Mouse (Mus musculus): ENCODE measurements around the gene Gm8279. TPM values are rescaled to one million over a fixed set of nuclear protein-coding genes. Genes with fewer than 3 reads are reported as not detected.
"Not testable (repeated sequence)": the region's sequence is repeated elsewhere in the genome, so short reads cannot be mapped to it uniquely, and the experiment has no call there.

Gm8279 gene
- polyA plus RNA-seq (2012; rRNA removed) = not detected in 2 replicates

DNA sequence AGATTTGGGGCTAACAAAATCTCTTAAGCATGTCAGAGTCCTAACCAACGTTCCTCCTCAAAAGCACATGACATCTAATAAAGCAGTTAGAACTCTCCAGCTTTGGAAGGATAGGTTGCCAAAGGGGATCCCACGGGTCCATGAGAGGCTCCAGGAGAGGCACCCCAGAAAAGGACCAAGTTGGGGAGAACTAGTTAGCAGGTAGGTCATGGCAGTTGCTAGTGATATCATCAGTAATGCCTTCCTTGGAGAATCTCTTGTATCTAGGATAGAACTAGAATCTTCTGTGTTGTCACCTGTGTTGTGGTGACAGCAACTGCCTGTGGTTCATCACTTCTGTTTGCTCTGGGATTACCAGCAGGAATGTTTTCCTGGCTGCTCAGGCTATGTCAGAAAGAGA, at the start of gene Gm8279:
Gene Gm8279 (plus strand): TSS at position 301 of the 400 bp plus-strand sequence.
- not testable (repeated sequence) for DNase-seq; H3K4me3 ChIP-seq (replicated peaks; ENCODE audit: extremely low read depth, low read depth, low read length); H3K4me1 ChIP-seq (ENCODE audit: control insufficient read depth, insufficient read depth, low read length)
- 63% methylated on average over 2 of the region's 2 CpGs for WGBS

DNA sequence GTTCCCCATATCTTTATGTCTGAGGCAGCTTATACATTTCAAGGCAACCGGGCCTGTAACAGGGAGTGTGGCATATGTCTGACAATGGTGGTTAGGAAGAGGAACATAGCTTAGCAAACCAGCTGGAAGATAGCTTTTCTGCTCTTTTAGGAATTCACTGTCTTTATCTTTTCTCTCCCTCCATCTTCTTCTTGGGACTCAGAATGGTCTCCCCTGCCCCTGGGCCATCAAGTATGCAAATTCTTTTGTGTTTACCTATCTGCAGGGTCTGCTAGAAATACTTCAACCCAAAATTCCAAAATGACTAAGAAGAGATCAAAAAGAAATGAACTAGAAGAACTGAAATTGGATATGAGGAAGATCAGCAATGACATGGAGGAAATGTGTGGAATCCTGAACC, 32.9 kb downstream of the Gm8279 start, which contains the start of gene Gm3317:
Gene Gm3317 (plus strand): TSS at position 301 of the 400 bp plus-strand sequence.
- H3K4me3 ChIP-seq (replicated peaks; ENCODE audit: extremely low read depth, low read depth, low read length) = not testable (repeated sequence)

DNA sequence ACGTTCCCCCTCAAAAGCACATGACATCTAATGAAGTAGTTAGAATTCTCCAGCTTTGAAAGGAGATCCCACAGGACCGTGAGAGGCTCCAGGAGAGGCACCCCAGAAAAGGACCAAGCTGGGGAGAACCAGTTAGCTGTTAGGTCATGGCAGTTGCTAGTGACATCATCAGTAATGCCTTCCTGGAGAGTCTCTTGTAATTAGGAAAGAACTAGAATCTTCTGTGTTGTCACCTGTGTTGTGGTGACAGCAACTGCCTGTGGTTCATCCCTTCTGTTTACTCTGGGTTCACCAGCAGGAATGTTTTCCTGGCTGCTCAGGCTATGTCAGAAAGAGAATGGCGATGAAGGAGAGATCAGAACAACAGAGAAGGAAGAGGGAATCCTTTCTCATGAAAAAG, 54.2 kb downstream of the Gm8279 start, which contains the start of gene Gm8271:
Gene Gm8271 (plus strand): TSS at position 301 of the 400 bp plus-strand sequence.
- H3K4me1 ChIP-seq (ENCODE audit: control insufficient read depth, insufficient read depth, low read length); DNase-seq; H3K4me3 ChIP-seq (replicated peaks; ENCODE audit: extremely low read depth, low read depth, low read length): not testable (repeated sequence)
- no CpG with 5 or more reads among the region's 3 CpGs for WGBS

More for the DNA sequence above, 32.9 kb downstream of the Gm8279 start, which contains the start of gene Gm3317:
- H3K4me1 ChIP-seq (ENCODE audit: control insufficient read depth, insufficient read depth, low read length); DNase-seq: not testable (repeated sequence)
- no CpG with 5 or more reads among the region's 1 CpGs for WGBS

Other genes starting within 250 kb of the Gm8279 start
- not detected in 2 replicates for gene Gm3278, start 239.1 kb upstream of the Gm8279 start, polyA plus RNA-seq (2012; rRNA removed)
- not detected in 2 replicates for gene Gm8297, start 147.6 kb upstream of the Gm8279 start, polyA plus RNA-seq (2012; rRNA removed)
- gene Gm3298, start 115.6 kb upstream of the Gm8279 start, polyA plus RNA-seq (2012; rRNA removed) = not detected in 2 replicates
- gene 4930555G01Rik, start 80.9 kb upstream of the Gm8279 start, polyA plus RNA-seq (2012; rRNA removed) = not detected in 2 replicates
- gene Gm8281, start 60.5 kb upstream of the Gm8279 start, polyA plus RNA-seq (2012; rRNA removed) = not detected in 2 replicates
- gene Gm3317, start 33.0 kb downstream of the Gm8279 start, polyA plus RNA-seq (2012; rRNA removed) = not detected in 2 replicates
- not detected in 2 replicates for gene Gm8271, start 54.3 kb downstream of the Gm8279 start, polyA plus RNA-seq (2012; rRNA removed)
- gene Gm3526, start 129.1 kb downstream of the Gm8279 start, polyA plus RNA-seq (2012; rRNA removed) = not detected in 2 replicates
- not detected in 2 replicates for gene Gm3542, start 203.4 kb downstream of the Gm8279 start, polyA plus RNA-seq (2012; rRNA removed)